Mouse (Mus musculus) forebrain, embryonic 11.5 days (tissue): ENCODE measurements at regions not wholly inside any gene's neighbourhood (a gene's known extent, or its start where the extent isn't known, plus 50 kb on each side); places are given as distances from the start of the nearest gene placed in this dataset.
A peak's percentile ranks its signal among the peaks of the same experiment; 100 is the strongest.

ENCODE experiments used
- ATAC-seq: fragments of 200-750 bp; cut with Nextera tagmentation; replicated peaks from 2 replicates; pipeline ENCODE4 v1.8.0; 2017; ENCODE audit warnings: moderate TSS enrichment; ENCODE audit not compliant: low FRiP score
- DNase-seq: peaks from one replicate; pipeline ENCODE4 v3.0.0-alpha.2; 2017; ENCODE audit warnings: low spot score
- H3K27ac ChIP-seq: fragments of 300-500 bp; sonication (generic); 2 replicates; pipeline ENCODE4 v1.5.1; 2014; ENCODE audit warnings: low read depth, low read length
- H3K27me3 ChIP-seq: fragments of 300-500 bp; sonication (generic); 2 replicates; pipeline ENCODE4 v1.6.1; 2014; ENCODE audit warnings: mild to moderate bottlenecking, low read length, mixed read lengths; ENCODE audit not compliant: control insufficient read depth, insufficient read depth
- H3K36me3 ChIP-seq: fragments of 300-500 bp; sonication (generic); 2 replicates; pipeline ENCODE4 v1.6.1; 2014; ENCODE audit warnings: mild to moderate bottlenecking, low read length, moderate library complexity, mixed read lengths; ENCODE audit not compliant: control insufficient read depth, insufficient read depth
- H3K4me1 ChIP-seq: fragments of 300-500 bp; sonication (generic); replicated peaks from 2 replicates; pipeline ENCODE4 v1.6.1; 2014; ENCODE audit warnings: low read length, mixed read lengths; ENCODE audit not compliant: control insufficient read depth, insufficient read depth
- H3K4me2 ChIP-seq: fragments of 300-500 bp; sonication (generic); 2 replicates; pipeline ENCODE4 v1.6.1; 2014; ENCODE audit warnings: low read depth, mild to moderate bottlenecking, low read length, moderate library complexity, mixed read lengths; ENCODE audit not compliant: severe bottlenecking
- H3K4me3 ChIP-seq: fragments of 300-500 bp; sonication (generic); 2 replicates; pipeline ENCODE4 v1.5.1; 2014; ENCODE audit warnings: low read depth, low read length
- H3K9ac ChIP-seq: fragments of 300-500 bp; sonication (generic); 2 replicates; pipeline ENCODE4 v1.6.1; 2014; ENCODE audit warnings: low read length
- H3K9me3 ChIP-seq: fragments of 300-500 bp; sonication (generic); 2 replicates; pipeline ENCODE4 v1.6.1; 2016; ENCODE audit warnings: low read length, mixed read lengths; ENCODE audit not compliant: control insufficient read depth
- WGBS: fragments of 180-500 bp; shearing (Covaris S2); extraction: QIAGEN DNeasy Blood & Tissue Kit; methylation state at CpG from one replicate; pipeline ENCODE4 v1.1.7; 2014; 5-methylcytosine and 5-hydroxymethylcytosine counted together

GRCm38 (mm10) chr3:56681031-56681430, 497.5 kb upstream of the Nbea start:
- H3K36me3 ChIP-seq: no peaks in the 10 kb centered on the region
- H3K9ac ChIP-seq: no peak overlapping the region
- H3K4me1 ChIP-seq: no peaks in the 10 kb centered on the region
- no peaks in the 10 kb centered on the region for H3K27me3 ChIP-seq
- no peaks in the 10 kb centered on the region for H3K9me3 ChIP-seq
- DNase-seq (no peak), ATAC-seq (no peak)
- no peak overlapping the region for H3K4me3 ChIP-seq
- no peak overlapping the region for H3K27ac ChIP-seq
- no peak overlapping the region for H3K4me2 ChIP-seq
- 93% methylated on average over 7 of the region's 7 CpGs for WGBS

DNA sequence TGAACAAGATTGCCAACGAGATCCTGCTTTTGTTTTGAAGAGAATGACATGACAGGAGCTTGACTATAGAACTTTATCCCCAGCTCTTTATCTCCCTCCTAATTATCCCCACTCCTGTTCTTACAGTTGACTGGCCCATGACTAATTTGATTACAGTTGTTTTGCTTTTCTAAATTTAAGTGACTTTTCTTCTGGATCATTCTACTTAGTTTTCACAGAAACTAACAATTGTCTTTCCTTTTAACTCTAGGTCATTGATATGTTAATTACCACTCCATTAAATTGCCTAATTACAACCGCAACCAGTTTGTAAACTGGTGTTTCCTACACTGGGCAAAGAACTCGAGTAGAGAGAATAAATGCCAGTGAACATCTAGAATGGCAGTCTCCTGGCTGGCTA, 485.3 kb upstream of the Nbea start:
- WGBS: 7% methylated on average over 3 of the region's 3 CpGs
- Histone ChIP-seq H3K27me3 (peaks cover 8% of the 10 kb centered on the region), H3K4me2 (no peak overlapping the region), H3K27ac (no peak overlapping the region), H3K4me3 (no peak overlapping the region), H3K36me3 (no peaks in the 10 kb centered on the region), H3K9me3 (no peaks in the 10 kb centered on the region), H3K4me1 (no peaks in the 10 kb centered on the region), H3K9ac (no peak overlapping the region)
- no peak for DNase-seq
- ATAC-seq: peak; percentile 78

DNA sequence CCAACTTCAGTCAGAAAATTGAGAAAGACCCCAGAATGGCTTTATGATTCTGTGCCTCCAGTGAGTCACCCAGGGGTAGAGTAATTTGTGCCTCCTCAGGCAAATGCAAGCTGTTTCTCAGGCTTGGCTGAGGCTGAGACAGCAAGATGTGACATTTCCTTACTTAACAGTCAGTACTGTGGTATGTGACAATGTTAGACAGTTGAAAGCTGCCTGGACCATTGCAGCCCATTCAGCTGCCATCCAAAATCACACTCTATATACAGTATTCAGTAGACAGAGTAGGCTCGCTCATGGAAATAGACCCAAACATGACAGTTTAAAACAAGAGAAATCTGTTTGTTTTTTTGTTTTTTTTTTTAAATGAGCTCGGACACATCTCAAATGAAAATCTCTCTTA, 477.1 kb upstream of the Nbea start:
- Histone ChIP-seq H3K27me3 (no peaks in the 10 kb centered on the region; the same call in 1 of the 2 replicates), H3K9me3 (no peaks in the 10 kb centered on the region), H3K9ac (no peak overlapping the region), H3K36me3 (no peaks in the 10 kb centered on the region), H3K4me3 (no peak overlapping the region), H3K4me1 (no peaks in the 10 kb centered on the region), H3K27ac (no peak overlapping the region), H3K4me2 (no peak overlapping the region)
- no peak for DNase-seq
- no peak for ATAC-seq
- 92% methylated on average over 2 of the region's 2 CpGs for WGBS

GRCm38 (mm10) chr3:56647313-56647712, 463.8 kb upstream of the Nbea start:
- no peaks in the 10 kb centered on the region for H3K27me3 ChIP-seq
- H3K4me1 ChIP-seq: no peaks in the 10 kb centered on the region
- H3K4me3 ChIP-seq: no peak overlapping the region
- H3K9me3 ChIP-seq: no peaks in the 10 kb centered on the region
- no peak for ATAC-seq
- 76% methylated on average over 3 of the region's 3 CpGs for WGBS
- no peaks in the 10 kb centered on the region for H3K36me3 ChIP-seq
- no peak overlapping the region for H3K9ac ChIP-seq
- no peak overlapping the region for H3K27ac ChIP-seq
- no peak overlapping the region for H3K4me2 ChIP-seq
- no peak for DNase-seq
